In genomic region chr9:27203134-27203533, GRCm38 (mm10) we compare ENCODE assay signal across 9 mouse cellular contexts. TPM values are rescaled to one million over a fixed set of nuclear protein-coding genes. Genes with fewer than 3 reads are reported as not detected.
A peak's percentile ranks its signal among the peaks of the same experiment; 100 is the strongest.
DNase-seq lines count a peak whose midpoint lies in the region; ATAC-seq lines count a peak whose summit lies in the region.
"Had no signal": no experiment of that assay in that cellular context is flagged by ENCODE, and none has a peak within 500 bp of the region (broad histone marks: within the 10 kb centered on the region; RNA-seq: fewer than 3 reads in every experiment).

No protein-coding gene starts in this region.

- 30% methylated on average over 2 of the region's 2 CpGs for WGBS in embryonic facial prominence, embryonic 13.5 days
- 7% methylated on average over 2 of the region's 2 CpGs for WGBS in intestine, embryonic 15.5 days

- H3K27ac ChIP-seq in embryonic facial prominence, embryonic 13.5 days, result no peak overlapping the region
- H3K27ac ChIP-seq in intestine, embryonic 15.5 days, result no peak overlapping the region
- H3K27ac ChIP-seq: liver, embryonic 15.5 days had no signal

- no peaks in the 10 kb centered on the region for H3K27me3 ChIP-seq in embryonic facial prominence, embryonic 13.5 days
- no peaks in the 10 kb centered on the region for H3K27me3 ChIP-seq in intestine, embryonic 15.5 days (replicated peaks)
- H3K27me3 ChIP-seq: liver, embryonic 15.5 days had no signal

- no peak overlapping the region for H3K4me3 ChIP-seq in embryonic facial prominence, embryonic 13.5 days
- no peak overlapping the region for H3K4me3 ChIP-seq in intestine, embryonic 15.5 days (replicated peaks)
- H3K4me3 ChIP-seq: liver, embryonic 15.5 days had no signal

- H3K9me3 ChIP-seq in embryonic facial prominence, embryonic 13.5 days, result no peaks in the 10 kb centered on the region
- no peaks in the 10 kb centered on the region for H3K9me3 ChIP-seq in intestine, embryonic 15.5 days
- H3K9me3 ChIP-seq: liver, embryonic 15.5 days had no signal

- H3K36me3 ChIP-seq in embryonic facial prominence, embryonic 13.5 days, result no peaks in the 10 kb centered on the region
- H3K36me3 ChIP-seq in intestine, embryonic 15.5 days, result no peaks in the 10 kb centered on the region
- H3K36me3 ChIP-seq: liver, embryonic 15.5 days had no signal

- H3K9ac ChIP-seq in embryonic facial prominence, embryonic 13.5 days, result no peak overlapping the region
- no peak overlapping the region for H3K9ac ChIP-seq in intestine, embryonic 15.5 days
- H3K9ac ChIP-seq: liver, embryonic 15.5 days had no signal

- peak; percentile 51 to 79 for DNase-seq in adrenal gland, adult (ENCODE audit: inconsistent age in 2 of 2, low spot score in 1 of 2)
- no peak for DNase-seq in adrenal gland, adult 18-20 months (ENCODE audit: low spot score in 2 of 2)
- peak; percentile 72 to 75 for DNase-seq in left cerebral cortex, postnatal 36 days (ENCODE audit: low spot score in 2 of 2)
- peak; percentile 69 for DNase-seq in right cerebral cortex, postnatal 14 days
- DNase-seq in urinary bladder, postnatal 36 days (ENCODE audit: low spot score in 2 of 2), result no peak

- intact Hi-C loops in left cerebral cortex, postnatal 36 days (cut with DNase I), result no loop called here

- H3K4me2 ChIP-seq in embryonic facial prominence, embryonic 13.5 days, result no peak overlapping the region
- H3K4me2 ChIP-seq in intestine, embryonic 15.5 days (replicated peaks), result no peak overlapping the region
- H3K4me2 ChIP-seq: liver, embryonic 15.5 days had no signal

- peaks cover 4% of the 10 kb centered on the region; the same call in 1 of the 2 replicates for H3K4me1 ChIP-seq in embryonic facial prominence, embryonic 13.5 days
- H3K4me1 ChIP-seq in intestine, embryonic 15.5 days (replicated peaks), result no peaks in the 10 kb centered on the region; the same call in 1 of the 2 replicates
- H3K4me1 ChIP-seq: liver, embryonic 15.5 days had no signal

- ATAC-seq in embryonic facial prominence, embryonic 13.5 days (ENCODE audit: insufficient number of reproducible peaks, insufficient read depth, low FRiP score, low TSS enrichment, low read depth), result peak; percentile 83; the same call in 1 of the 2 replicates
- ATAC-seq in intestine, embryonic 15.5 days, result peak; percentile 65
- no peak for ATAC-seq in erythroblast, adult 5-6 weeks (replicated peaks; ENCODE audit: low FRiP score, poor library complexity, severe bottlenecking)

RNA-seq across cellular contexts. Expression of gene Jam3, which starts 47.9 kb away (rescaled TPM):
- total RNA-seq in adrenal gland, adult 18-20 months (2021), result 10 to 100 TPM; 32.4 to 35.4 TPM
- polyA plus RNA-seq in embryonic facial prominence, embryonic 13.5 days (2015; fragmentation: Nextera tagmentation; extraction: Ambion mirVana), result 94.7 and 97.8 TPM in 2 replicates
- 42.7 and 55.1 TPM in 2 replicates for polyA plus RNA-seq in intestine, embryonic 15.5 days (2015; fragmentation: Nextera tagmentation; extraction: Ambion mirVana)
- total RNA-seq in left cerebral cortex, postnatal 36 days (2021), result 10 to 100 TPM; 34.6 to 38.7 TPM
- total RNA-seq in erythroblast, adult 5-6 weeks (2015; ENCODE audit: low replicate concordance), result not detected in 2 replicates
- 0.60 TPM in 1 of 2 replicates, not detected in the other for total RNA-seq in erythroblast, adult 5-6 weeks (2017; ENCODE audit: low replicate concordance)

Comparison
In these comparisons a context has a peak if more than half of its experiments do, and no peak if none do; other contexts are left out.
1. DNase-seq: peak in adrenal gland, adult (2 of 2), left cerebral cortex, postnatal 36 days (2 of 2) and right cerebral cortex, postnatal 14 days (single experiment); none in adrenal gland, adult 18-20 months (0 of 2) and urinary bladder, postnatal 36 days (0 of 2).
2. RNA of gene Jam3, which starts 47.9 kb away (total RNA-seq): 34.6 to 38.7 TPM in left cerebral cortex, postnatal 36 days and 32.4 to 35.4 TPM in adrenal gland, adult 18-20 months; 0.60 TPM in erythroblast, adult 5-6 weeks; every median in the first group is over 10 times any median in the second.